Mouse (Mus musculus): ENCODE measurements at regions not wholly inside any gene's neighbourhood (a gene's known extent, or its start where the extent isn't known, plus 50 kb on each side); places are given as distances from the start of the nearest gene placed in this dataset.
"Not testable (repeated sequence)": the region's sequence is repeated elsewhere in the genome, so short reads cannot be mapped to it uniquely, and the experiment has no call there.

DNA sequence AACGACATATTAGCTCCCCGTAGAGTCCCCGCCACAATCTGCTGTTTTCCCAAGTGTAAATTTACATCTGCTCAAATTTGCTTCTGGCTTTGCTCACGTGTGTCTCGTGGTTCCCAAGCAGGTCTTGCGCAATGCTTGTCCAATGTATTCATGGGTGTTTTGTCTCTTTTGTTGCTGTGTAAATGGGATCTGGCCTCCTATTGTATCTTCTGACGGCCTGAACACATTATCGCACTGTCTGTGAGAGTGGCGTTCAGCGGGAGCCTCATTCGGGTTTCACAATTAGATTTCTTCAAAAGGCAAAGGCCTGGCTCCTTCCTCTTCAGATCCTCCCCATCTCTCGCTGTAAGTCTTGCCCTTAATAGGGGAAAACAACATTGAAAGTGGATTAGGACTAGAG lies 274.5 kb downstream of the Fam19a5 start:
- Histone ChIP-seq H3K4me3 (replicated peaks; ENCODE audit: control insufficient read depth, low read depth, low read length) (no peak overlapping the region), H3K4me1 (ENCODE audit: control insufficient read depth, insufficient read depth, low read length) (no peaks in the 10 kb centered on the region), H3K27ac (ENCODE audit: control insufficient read depth, insufficient read depth, low read depth, low read length, poor library complexity) (no peak overlapping the region)
- no peak for TF ChIP-seq CTCF (IDR thresholded peaks at IDR 0.05; ENCODE audit: control insufficient read depth, insufficient read depth, low read length)
- TF ChIP-seq POLR2A (IDR thresholded peaks at IDR 0.05; ENCODE audit: borderline replicate concordance, control insufficient read depth, low read depth, low read length) = no peak
- 83% methylated on average over 12 of the region's 12 CpGs for WGBS

DNA sequence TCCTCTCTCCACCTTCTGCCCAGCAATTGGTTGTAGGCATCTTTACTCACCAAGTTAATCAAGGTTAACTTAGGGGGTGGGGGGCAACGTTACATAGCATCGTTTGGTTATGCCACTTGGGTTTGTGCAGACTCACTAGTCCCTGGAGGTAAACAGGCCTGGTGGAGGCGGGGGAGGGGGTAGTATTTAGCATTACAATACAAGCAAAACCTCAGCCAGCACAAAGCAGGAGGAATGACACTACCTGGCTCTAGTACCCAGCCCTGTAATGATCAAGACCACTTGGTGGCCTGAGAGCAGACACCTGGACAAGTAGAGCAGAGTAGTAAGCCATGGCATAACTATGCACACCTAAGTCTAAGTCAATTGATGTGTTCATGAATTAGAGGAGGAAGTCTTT lies 298.0 kb downstream of the Fam19a5 start:
- Histone ChIP-seq H3K4me3 (replicated peaks; ENCODE audit: control insufficient read depth, low read depth, low read length) (no peak overlapping the region), H3K27ac (ENCODE audit: control insufficient read depth, insufficient read depth, low read depth, low read length, poor library complexity) (no peak overlapping the region), H3K4me1 (ENCODE audit: control insufficient read depth, insufficient read depth, low read length) (no peaks in the 10 kb centered on the region)
- WGBS = 49% methylated on average over 3 of the region's 3 CpGs
- TF ChIP-seq POLR2A (IDR thresholded peaks at IDR 0.05; ENCODE audit: borderline replicate concordance, control insufficient read depth, low read depth, low read length) = no peak
- TF ChIP-seq CTCF (IDR thresholded peaks at IDR 0.05; ENCODE audit: control insufficient read depth, insufficient read depth, low read length) = no peak

DNA sequence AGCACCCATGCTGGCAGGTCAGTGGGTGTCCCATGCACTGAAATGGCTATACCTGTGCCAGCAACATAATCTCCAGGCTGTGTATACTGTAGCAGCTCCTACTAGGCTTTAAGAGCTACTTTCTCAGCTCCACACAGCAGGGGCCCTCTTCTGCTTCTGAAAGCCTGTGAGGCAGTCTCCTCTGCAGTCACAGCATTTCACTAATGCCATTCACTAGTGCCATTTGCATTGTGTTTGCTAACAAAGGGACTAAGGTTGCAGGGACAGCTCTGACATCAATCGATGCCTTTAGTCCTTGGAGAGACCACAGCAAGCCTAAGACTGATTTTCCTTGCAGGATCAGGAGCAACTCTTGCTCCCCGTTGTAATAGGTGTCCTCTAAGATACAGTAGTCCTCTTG lies 315.0 kb downstream of the Fam19a5 start:
- no peaks in the 10 kb centered on the region for H3K4me1 ChIP-seq (ENCODE audit: control insufficient read depth, insufficient read depth, low read length)
- TF ChIP-seq CTCF (IDR thresholded peaks at IDR 0.05; ENCODE audit: control insufficient read depth, insufficient read depth, low read length) (no peak), POLR2A (IDR thresholded peaks at IDR 0.05; ENCODE audit: borderline replicate concordance, control insufficient read depth, low read depth, low read length) (no peak)
- no peak overlapping the region for H3K4me3 ChIP-seq (replicated peaks; ENCODE audit: control insufficient read depth, low read depth, low read length)
- H3K27ac ChIP-seq (ENCODE audit: control insufficient read depth, insufficient read depth, low read depth, low read length, poor library complexity) = no peak overlapping the region
- WGBS = 31% methylated on average over 2 of the region's 2 CpGs

- no peak for TF ChIP-seq CTCF (IDR thresholded peaks at IDR 0.05; ENCODE audit: control insufficient read depth, insufficient read depth, low read length)
- no peak for TF ChIP-seq POLR2A (IDR thresholded peaks at IDR 0.05; ENCODE audit: borderline replicate concordance, control insufficient read depth, low read depth, low read length)
- WGBS = 67% methylated on average over 9 of the region's 9 CpGs
- no peak overlapping the region for H3K27ac ChIP-seq (ENCODE audit: control insufficient read depth, insufficient read depth, low read depth, low read length, poor library complexity)
- no peak overlapping the region for H3K4me3 ChIP-seq (replicated peaks; ENCODE audit: control insufficient read depth, low read depth, low read length)
- H3K4me1 ChIP-seq (ENCODE audit: control insufficient read depth, insufficient read depth, low read length) = no peaks in the 10 kb centered on the region
Measured at GRCm38 (mm10) chr15:87876286-87876899, 332.3 kb downstream of the Fam19a5 start.

DNA sequence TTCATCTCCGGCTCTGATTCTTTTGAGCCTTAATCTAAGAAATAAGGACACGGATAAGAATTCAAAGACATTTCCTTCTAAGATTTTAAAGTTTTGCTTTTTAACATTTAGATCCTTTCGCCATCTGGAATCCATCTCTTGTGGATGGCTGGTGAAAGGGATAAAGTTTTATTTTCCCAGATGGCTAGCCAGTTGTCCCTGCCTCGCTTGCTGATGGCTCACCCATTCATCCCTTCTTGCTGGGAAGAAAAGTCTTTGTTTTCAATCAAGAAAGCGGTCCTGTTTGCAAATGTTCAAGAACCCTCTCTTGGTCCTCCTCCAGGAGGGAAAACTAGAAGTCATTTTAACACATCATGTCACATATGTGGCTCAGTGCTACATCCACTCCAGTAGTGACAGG lies 346.8 kb downstream of the Fam19a5 start:
- Histone ChIP-seq H3K4me1 (ENCODE audit: control insufficient read depth, insufficient read depth, low read length) (no peaks in the 10 kb centered on the region), H3K27ac (ENCODE audit: control insufficient read depth, insufficient read depth, low read depth, low read length, poor library complexity) (no peak overlapping the region), H3K4me3 (replicated peaks; ENCODE audit: control insufficient read depth, low read depth, low read length) (no peak overlapping the region)
- TF ChIP-seq CTCF (IDR thresholded peaks at IDR 0.05; ENCODE audit: control insufficient read depth, insufficient read depth, low read length) (no peak), POLR2A (IDR thresholded peaks at IDR 0.05; ENCODE audit: borderline replicate concordance, control insufficient read depth, low read depth, low read length) (no peak)
- 79% methylated on average over 5 of the region's 5 CpGs for WGBS

- not testable (repeated sequence) for H3K4me3 ChIP-seq (replicated peaks; ENCODE audit: control insufficient read depth, low read depth, low read length); H3K4me1 ChIP-seq (ENCODE audit: control insufficient read depth, insufficient read depth, low read length); H3K27ac ChIP-seq (ENCODE audit: control insufficient read depth, insufficient read depth, low read depth, low read length, poor library complexity)
- WGBS = 79% methylated on average over 6 of the region's 6 CpGs
Measured at GRCm38 (mm10) chr15:87894866-87895265, 350.8 kb downstream of the Fam19a5 start.

- 76% methylated on average over 4 of the region's 4 CpGs for WGBS
- TF ChIP-seq POLR2A (IDR thresholded peaks at IDR 0.05; ENCODE audit: borderline replicate concordance, control insufficient read depth, low read depth, low read length) (no peak), CTCF (IDR thresholded peaks at IDR 0.05; ENCODE audit: control insufficient read depth, insufficient read depth, low read length) (no peak)
- H3K4me3 ChIP-seq (replicated peaks; ENCODE audit: control insufficient read depth, low read depth, low read length) = no peak overlapping the region
- H3K4me1 ChIP-seq (ENCODE audit: control insufficient read depth, insufficient read depth, low read length) = no peaks in the 10 kb centered on the region
- no peak overlapping the region for H3K27ac ChIP-seq (ENCODE audit: control insufficient read depth, insufficient read depth, low read depth, low read length, poor library complexity)
Measured at GRCm38 (mm10) chr15:87898655-87899054, 354.6 kb downstream of the Fam19a5 start.

DNA sequence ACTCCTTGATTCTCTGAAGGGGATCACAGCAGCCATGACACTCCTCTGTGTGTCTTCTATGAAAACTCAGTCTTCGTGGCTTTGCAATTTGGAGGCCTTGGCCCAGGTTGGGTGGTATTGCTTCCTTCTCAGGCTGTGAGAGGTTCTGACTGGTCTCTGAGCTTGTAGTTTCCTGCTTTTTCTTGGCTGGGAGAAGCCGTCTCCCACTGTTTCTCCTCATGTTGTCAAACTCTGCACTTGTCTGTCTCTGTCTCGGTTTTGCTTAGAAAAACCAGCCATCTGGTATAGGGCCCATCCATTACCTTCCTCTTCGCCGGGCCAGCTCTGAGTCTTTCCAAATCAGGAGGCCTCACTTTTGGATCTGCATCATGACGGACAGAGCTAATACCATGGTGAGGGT lies 360.3 kb downstream of the Fam19a5 start:
- WGBS = 79% methylated on average over 6 of the region's 6 CpGs
- no peak overlapping the region for H3K4me3 ChIP-seq (replicated peaks; ENCODE audit: control insufficient read depth, low read depth, low read length)
- H3K4me1 ChIP-seq (ENCODE audit: control insufficient read depth, insufficient read depth, low read length) = no peaks in the 10 kb centered on the region
- no peak overlapping the region for H3K27ac ChIP-seq (ENCODE audit: control insufficient read depth, insufficient read depth, low read depth, low read length, poor library complexity)
- TF ChIP-seq POLR2A (IDR thresholded peaks at IDR 0.05; ENCODE audit: borderline replicate concordance, control insufficient read depth, low read depth, low read length) (no peak), CTCF (IDR thresholded peaks at IDR 0.05; ENCODE audit: control insufficient read depth, insufficient read depth, low read length) (no peak)

DNA sequence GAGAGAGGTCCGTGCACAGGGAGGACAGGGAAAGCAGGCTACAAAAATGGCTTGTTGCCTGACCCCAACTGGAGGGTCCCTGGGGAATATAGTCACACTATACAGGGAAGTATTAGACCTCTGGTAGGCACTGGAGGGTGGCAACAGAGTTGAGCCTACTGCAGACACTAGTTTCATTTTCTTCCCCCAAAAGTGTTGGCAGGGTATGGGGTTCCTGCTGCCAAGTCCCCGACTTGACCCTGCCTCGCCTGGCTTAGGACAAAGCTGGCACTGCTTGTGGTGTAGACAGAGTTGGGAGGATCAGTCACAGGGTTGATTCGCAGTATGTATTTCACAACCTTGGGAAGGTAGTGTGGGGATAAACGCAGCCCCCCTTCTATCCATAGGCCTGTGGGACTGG lies 362.2 kb downstream of the Fam19a5 start:
- Histone ChIP-seq H3K27ac (ENCODE audit: control insufficient read depth, insufficient read depth, low read depth, low read length, poor library complexity) (no peak overlapping the region), H3K4me1 (ENCODE audit: control insufficient read depth, insufficient read depth, low read length) (no peaks in the 10 kb centered on the region), H3K4me3 (replicated peaks; ENCODE audit: control insufficient read depth, low read depth, low read length) (no peak overlapping the region)
- 73% methylated on average over 5 of the region's 5 CpGs for WGBS
- no peak for TF ChIP-seq CTCF (IDR thresholded peaks at IDR 0.05; ENCODE audit: control insufficient read depth, insufficient read depth, low read length)
- TF ChIP-seq POLR2A (IDR thresholded peaks at IDR 0.05; ENCODE audit: borderline replicate concordance, control insufficient read depth, low read depth, low read length) = no peak

All from bone marrow, adult 2 months (tissue).